Mouse (Mus musculus) lung, adult 2 months (tissue): ENCODE data around the gene Tpcn2. TPM values are rescaled to one million over a fixed set of nuclear protein-coding genes. Genes with fewer than 3 reads are reported as not detected.

ENCODE experiments used
- DNase-seq: peaks from one replicate; pipeline ENCODE4 v3.0.0; 2022
- H3K4me1 ChIP-seq: fragments of 200-500 bp; 2 replicates; pipeline ENCODE4 v1.6.1; 2011; ENCODE audit warnings: low read length; ENCODE audit not compliant: control insufficient read depth, insufficient read depth
- H3K4me3 ChIP-seq: fragments of 200-500 bp; replicated peaks from 2 replicates; pipeline ENCODE3; 2011; ENCODE audit warnings: low read depth, mild to moderate bottlenecking, control low read depth, low read length; ENCODE audit errors: extremely low read depth
- CTCF ChIP-seq: fragments of 200-500 bp; IDR thresholded peaks from 2 replicates; pipeline ENCODE4 v1.5.1; 2011; ENCODE audit warnings: mild to moderate bottlenecking, low read length, control low read depth; ENCODE audit not compliant: insufficient read depth
- POLR2A ChIP-seq: fragments of 200-500 bp; IDR thresholded peaks from 2 replicates; pipeline ENCODE4 v1.6.1; 2011; ENCODE audit warnings: low read depth, mild to moderate bottlenecking, control low read depth, low read length, borderline replicate concordance; ENCODE audit errors: extremely low read depth
- WGBS: fragments of 180-500 bp; shearing (Covaris S2); methylation state at CpG from one replicate; pipeline ENCODE4 v1.1.7; 2018; 5-methylcytosine and 5-hydroxymethylcytosine counted together
- polyA plus RNA-seq: library from polyadenylated mRNA; depleted of rRNA; stranded (reverse); fragments of >200 nt; gene quantifications from 2 replicates; pipeline ENCODE4 v1.2.3, GENCODE M21; 2012

Tpcn2 gene
- polyA plus RNA-seq, 1 experiment: 40.9 TPM

- no peak overlapping the region for H3K4me3 ChIP-seq
Measured at GRCm38 (mm10) chr7:145211680-145212659, 71.8 kb downstream of the Tpcn2 start.

DNA sequence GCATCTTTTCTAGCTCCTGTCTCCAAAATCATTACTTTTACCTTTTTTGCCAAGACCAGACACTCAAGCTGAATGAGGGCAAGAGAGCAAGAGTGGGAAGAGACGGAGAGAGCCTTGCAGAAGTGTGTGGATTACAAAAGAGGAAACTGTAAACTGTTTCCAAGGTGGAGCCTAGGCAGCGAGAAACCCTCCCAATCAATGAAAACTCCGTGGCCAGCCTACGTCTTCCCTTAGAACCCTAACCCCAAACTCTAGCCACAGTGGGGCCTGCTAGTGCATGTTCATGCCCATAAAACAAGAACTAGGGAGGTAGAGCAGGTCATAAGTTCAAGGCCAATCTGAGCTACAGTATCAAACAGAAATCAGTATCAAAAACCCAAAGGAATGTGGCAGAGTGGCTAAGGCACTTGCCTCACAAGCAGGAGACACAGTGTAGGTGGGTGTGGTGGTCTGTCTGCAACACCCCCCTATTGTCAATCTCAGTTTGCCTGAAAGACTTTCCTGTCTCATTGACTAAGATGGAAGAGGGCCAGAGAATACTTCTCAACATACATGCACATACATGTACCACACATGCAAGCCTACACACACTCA lies 73.2 kb downstream of the Tpcn2 start:
- no peak for TF ChIP-seq CTCF
- no peak for TF ChIP-seq POLR2A
- H3K4me3 ChIP-seq: no peak overlapping the region
- peaks cover 7% of the 10 kb centered on the region; the same call in 1 of the 2 replicates for H3K4me1 ChIP-seq
- no peak for DNase-seq
- 75% methylated on average over 4 of the region's 4 CpGs for WGBS

More at GRCm38 (mm10) chr7:145211680-145212659, 71.8 kb downstream of the Tpcn2 start:
- 65% methylated on average over 14 of the region's 14 CpGs for WGBS
- H3K4me1 ChIP-seq: no peaks in the 10 kb centered on the region; the same call in 1 of the 2 replicates
- DNase-seq: no peak
- TF ChIP-seq CTCF: no peak
- TF ChIP-seq POLR2A: no peak

- peaks cover 7% of the 10 kb centered on the region; the same call in 1 of the 2 replicates for H3K4me1 ChIP-seq
- no peak for TF ChIP-seq CTCF
- no peak for TF ChIP-seq POLR2A
Measured at GRCm38 (mm10) chr7:145208006-145208405, 75.8 kb downstream of the Tpcn2 start, which contains the start of gene 1810010D01Rik. 1810010D01Rik (minus strand) TSS chr7:145208119.

DNA sequence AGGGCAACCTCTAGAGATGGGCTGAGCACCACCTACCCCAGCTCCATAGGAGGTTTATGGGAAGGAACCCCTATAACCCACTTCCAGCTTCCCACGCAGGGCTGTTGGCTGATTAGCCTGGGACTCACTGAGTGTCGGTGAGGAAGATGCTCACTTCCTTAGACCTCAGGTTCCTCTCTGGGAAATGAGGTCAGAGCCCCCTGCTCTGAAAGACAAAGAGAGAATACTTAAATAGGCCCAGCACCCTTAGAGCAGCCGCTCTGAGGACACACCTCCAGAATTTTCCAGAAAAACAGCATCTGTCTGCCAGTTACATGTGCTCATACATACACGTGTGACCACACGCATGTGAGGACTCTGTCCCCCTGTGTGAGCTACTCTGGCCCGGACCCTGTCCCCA lies 77.0 kb downstream of the Tpcn2 start:
- H3K4me1 ChIP-seq: peaks cover 7% of the 10 kb centered on the region; the same call in 1 of the 2 replicates
- 73% methylated on average over 6 of the region's 6 CpGs for WGBS
- no peak overlapping the region for H3K4me3 ChIP-seq
- TF ChIP-seq POLR2A (no peak), CTCF (no peak)
- DNase-seq: no peak

More at GRCm38 (mm10) chr7:145208006-145208405, 75.8 kb downstream of the Tpcn2 start, which contains the start of gene 1810010D01Rik:
- 57% methylated on average over 4 of the region's 4 CpGs for WGBS
- H3K4me3 ChIP-seq: no peak within 1 kb of the TSS
- no peak for DNase-seq

GRCm38 (mm10) chr7:145206056-145206610 lies 77.7 kb downstream of the Tpcn2 start:
- TF ChIP-seq CTCF (no peak), POLR2A (no peak)
- 7% methylated on average over 34 of the region's 34 CpGs for WGBS
- DNase-seq: peak; percentile 67
- peaks cover 7% of the 10 kb centered on the region; the same call in 1 of the 2 replicates for H3K4me1 ChIP-seq
- H3K4me3 ChIP-seq: peak overlapping the region; percentile 36

- no peak overlapping the region for H3K4me3 ChIP-seq
- no peak for DNase-seq
- 88% methylated on average over 4 of the region's 4 CpGs for WGBS
- TF ChIP-seq POLR2A (no peak), CTCF (no peak)
- H3K4me1 ChIP-seq: peaks cover 7% of the 10 kb centered on the region; the same call in 1 of the 2 replicates
Measured at GRCm38 (mm10) chr7:145205363-145205902, 78.4 kb downstream of the Tpcn2 start.

DNA sequence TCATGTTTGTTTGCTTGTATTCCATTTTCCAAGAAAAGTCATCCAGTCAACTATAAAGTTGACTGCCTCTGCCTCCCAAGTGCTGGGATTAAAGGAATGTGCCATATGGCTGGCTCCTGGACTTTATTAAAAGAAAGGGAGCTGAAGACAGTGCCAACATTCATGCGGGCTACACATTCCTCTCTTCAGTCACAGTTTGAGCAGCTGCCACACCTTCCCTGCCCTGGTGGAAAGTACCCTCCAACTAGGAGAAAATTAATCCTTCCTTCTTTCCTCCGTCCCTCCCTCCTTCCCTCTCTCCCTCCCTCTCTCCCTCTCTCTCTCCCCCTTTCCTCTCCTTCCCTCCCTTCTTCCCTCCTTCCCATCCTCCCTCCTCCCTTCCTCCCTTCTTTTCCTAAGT lies 84.1 kb downstream of the Tpcn2 start:
- peaks cover 4% of the 10 kb centered on the region; the same call in 1 of the 2 replicates for H3K4me1 ChIP-seq
- 41% methylated on average over 2 of the region's 2 CpGs for WGBS
- no peak overlapping the region for H3K4me3 ChIP-seq
- TF ChIP-seq POLR2A (no peak), CTCF (no peak)
- no peak for DNase-seq

DNA sequence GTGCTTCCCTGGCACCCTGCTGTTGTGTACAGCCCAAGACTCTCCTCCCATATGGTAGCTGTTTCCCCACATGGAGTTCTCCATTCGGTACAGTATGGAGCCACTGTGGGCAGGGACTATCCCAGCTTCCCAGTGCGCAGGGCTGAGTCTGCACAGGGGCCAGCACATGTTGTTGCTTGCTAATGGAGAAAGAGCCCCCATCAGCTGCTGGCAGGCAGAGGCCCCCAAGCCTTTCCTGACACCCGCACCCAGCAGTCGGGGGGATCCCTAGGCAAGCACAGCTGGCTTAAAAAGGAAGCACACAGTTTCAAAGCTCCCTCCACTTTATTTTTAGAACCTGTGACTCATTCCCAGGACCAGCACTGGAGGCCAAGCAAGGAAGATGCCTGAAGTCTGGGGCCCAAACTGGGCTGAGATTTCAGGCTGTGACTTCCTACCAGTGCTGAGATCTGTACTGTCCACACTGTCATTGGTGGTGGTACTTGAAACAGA lies 85.5 kb downstream of the Tpcn2 start:
- Histone ChIP-seq H3K4me1 (peaks cover 7% of the 10 kb centered on the region; the same call in 1 of the 2 replicates), H3K4me3 (no peak overlapping the region)
- TF ChIP-seq POLR2A (no peak), CTCF (no peak)
- no peak for DNase-seq
- WGBS: 32% methylated on average over 4 of the region's 4 CpGs

DNA sequence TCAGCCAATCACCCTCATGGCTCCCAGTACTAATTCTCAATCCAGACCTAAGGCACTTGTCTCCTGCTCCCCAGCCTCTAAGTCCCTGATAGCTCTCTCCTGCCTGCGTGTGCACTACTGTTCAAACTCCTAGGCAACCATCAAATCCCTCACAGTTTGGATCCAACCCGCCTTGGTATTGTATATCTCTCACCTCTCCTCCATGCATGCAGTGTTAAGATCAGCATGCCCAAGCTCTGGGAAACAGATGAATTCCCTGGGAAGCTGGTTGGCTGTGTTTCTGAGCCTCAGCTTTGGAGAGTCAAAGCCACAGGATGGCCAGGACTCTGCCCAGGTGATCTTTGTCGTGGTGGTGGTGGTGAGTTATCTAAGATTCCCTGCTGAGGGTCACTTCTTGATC lies 86.1 kb downstream of the Tpcn2 start:
- Histone ChIP-seq H3K4me1 (peaks cover 7% of the 10 kb centered on the region; the same call in 1 of the 2 replicates), H3K4me3 (no peak overlapping the region)
- TF ChIP-seq POLR2A (no peak), CTCF (no peak)
- no peak for DNase-seq
- 67% methylated on average over 3 of the region's 3 CpGs for WGBS
